ENCODE assay signal across 28 mouse cellular contexts in the genomic region with DNA sequence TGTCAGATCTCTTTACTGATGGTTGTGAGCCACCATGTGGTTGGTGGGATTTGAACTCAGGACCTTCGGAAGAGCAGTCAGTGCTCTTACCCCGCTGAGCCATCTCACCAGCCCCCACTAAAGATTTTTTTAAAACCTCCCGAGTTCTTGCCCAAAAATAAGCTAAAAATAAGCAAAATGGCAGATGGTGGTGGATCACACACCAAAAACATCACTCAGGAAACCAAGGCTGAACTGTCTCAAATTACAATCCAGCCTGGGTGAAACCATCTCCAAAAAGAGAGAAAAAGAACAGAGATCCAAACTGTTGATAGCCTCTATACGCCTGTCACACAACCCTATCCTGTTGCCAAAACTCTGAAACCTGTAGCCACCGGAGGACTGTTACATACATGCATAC. TPM values are rescaled to one million over a fixed set of nuclear protein-coding genes. Genes with fewer than 3 reads are reported as not detected.
A peak's percentile ranks its signal among the peaks of the same experiment; 100 is the strongest.
DNase-seq lines count a peak whose midpoint lies in the region; ATAC-seq and TF ChIP-seq lines count a peak whose summit lies in the region.
"Had no signal": no experiment of that assay in that cellular context is flagged by ENCODE, and none has a peak within 500 bp of the region (broad histone marks: within the 10 kb centered on the region; RNA-seq: fewer than 3 reads in every experiment).

No protein-coding gene starts in this region.

- H3K9ac ChIP-seq in forebrain, embryonic 16.5 days (replicated peaks; ENCODE audit: low read depth, low read length): no peak overlapping the region
- H3K9ac ChIP-seq in forebrain, embryonic 13.5 days: no peak overlapping the region
- no peak overlapping the region for H3K9ac ChIP-seq in midbrain, embryonic 15.5 days
- no peak overlapping the region for H3K9ac ChIP-seq in midbrain, embryonic 14.5 days (replicated peaks; ENCODE audit: low read length)
- H3K9ac ChIP-seq: embryonic facial prominence, embryonic 15.5 days; forebrain, embryonic 12.5 days; hindbrain, embryonic 12.5 days; liver, embryonic 15.5 days; neural tube, embryonic 12.5 days; stomach, embryonic 15.5 days had no signal

- H3K4me1 ChIP-seq in forebrain, embryonic 16.5 days (replicated peaks; ENCODE audit: control insufficient read depth, insufficient read depth, low read length): peaks cover 46% of the 10 kb centered on the region
- peaks cover 36% of the 10 kb centered on the region for H3K4me1 ChIP-seq in forebrain, embryonic 13.5 days
- H3K4me1 ChIP-seq in midbrain, embryonic 15.5 days: peaks cover 42% of the 10 kb centered on the region
- H3K4me1 ChIP-seq in midbrain, embryonic 14.5 days (ENCODE audit: control insufficient read depth, insufficient read depth, low read length): peaks cover 23% of the 10 kb centered on the region

- no peak for ATAC-seq in forebrain, embryonic 16.5 days
- ATAC-seq in forebrain, embryonic 13.5 days: no peak
- no peak for ATAC-seq in midbrain, embryonic 15.5 days (replicated peaks)
- ATAC-seq in midbrain, embryonic 14.5 days (ENCODE audit: low FRiP score, low TSS enrichment): no peak
- ATAC-seq: hindbrain, postnatal 0 days; intestine, embryonic 16.5 days had no signal

- no peaks in the 10 kb centered on the region for H3K36me3 ChIP-seq in forebrain, embryonic 16.5 days (ENCODE audit: control insufficient read depth, insufficient read depth)
- H3K36me3 ChIP-seq in forebrain, embryonic 13.5 days (ENCODE audit: poor library complexity, severe bottlenecking): peaks cover 9% of the 10 kb centered on the region; the same call in 1 of the 2 replicates
- H3K36me3 ChIP-seq in midbrain, embryonic 15.5 days (replicated peaks): no peaks in the 10 kb centered on the region
- H3K36me3 ChIP-seq in midbrain, embryonic 14.5 days (ENCODE audit: control insufficient read depth, insufficient read depth, low read length): 0 out of 2 replicates have a peak, but pooled peaks cover 6% of the 10 kb centered on the region
- H3K36me3 ChIP-seq: hindbrain, embryonic 12.5 days; neural tube, embryonic 12.5 days; stomach, embryonic 15.5 days had no signal

- intact Hi-C loops in left cerebral cortex, adult 2 months (cut with DNase I): no loop called here

- no peak for TF ChIP-seq CTCF in left cerebral cortex, adult 2 months (IDR thresholded peaks at IDR 0.05)

- DNase-seq in left cerebral cortex, adult 2 months (ENCODE audit: extremely low spot score in 1 of 2, low spot score in 2 of 2): peak in 1 of 2 experiments; percentile 8
- DNase-seq in left cerebral cortex, adult 11 months (ENCODE audit: low spot score): no peak
- DNase-seq in midbrain, embryonic 14.5 days: no peak
- DNase-seq in telencephalon, adult 2 months (ENCODE audit: low read depth, low spot score): peak; percentile 56
- no peak for DNase-seq in spleen, adult 18-20 months
- DNase-seq: adrenal gland, postnatal 25 days; cerebellum, adult 2 months; gastrocnemius, postnatal 10 days; heart, postnatal 36 days; kidney, adult 8-10 months; kidney, postnatal 14 days; right cerebral cortex, postnatal 14 days; thymus, postnatal 14 days had no signal

- H3K4me3 ChIP-seq in forebrain, embryonic 16.5 days (replicated peaks; ENCODE audit: low read length): no peak overlapping the region
- no peak overlapping the region for H3K4me3 ChIP-seq in forebrain, embryonic 13.5 days
- H3K4me3 ChIP-seq in left cerebral cortex, adult 2 months: no peak overlapping the region
- no peak overlapping the region for H3K4me3 ChIP-seq in midbrain, embryonic 15.5 days
- H3K4me3 ChIP-seq in midbrain, embryonic 14.5 days (replicated peaks; ENCODE audit: low read depth, low read length): no peak overlapping the region
- H3K4me3 ChIP-seq: embryonic facial prominence, embryonic 10.5 days; embryonic facial prominence, embryonic 15.5 days; forebrain, embryonic 12.5 days; hindbrain, embryonic 12.5 days; liver, embryonic 15.5 days; midbrain, embryonic 10.5 days; myocyte; neural tube, embryonic 12.5 days; stomach, embryonic 15.5 days had no signal

- no peaks in the 10 kb centered on the region for H3K9me3 ChIP-seq in forebrain, embryonic 16.5 days (ENCODE audit: control insufficient read depth, low read length)
- no peaks in the 10 kb centered on the region for H3K9me3 ChIP-seq in forebrain, embryonic 13.5 days (replicated peaks)
- H3K9me3 ChIP-seq in midbrain, embryonic 15.5 days: no peaks in the 10 kb centered on the region
- no peaks in the 10 kb centered on the region for H3K9me3 ChIP-seq in midbrain, embryonic 14.5 days (ENCODE audit: control insufficient read depth, low read length)
- H3K9me3 ChIP-seq: embryonic facial prominence, embryonic 10.5 days; embryonic facial prominence, embryonic 15.5 days; forebrain, embryonic 12.5 days; hindbrain, embryonic 12.5 days; liver, embryonic 15.5 days; midbrain, embryonic 10.5 days; neural tube, embryonic 12.5 days; stomach, embryonic 15.5 days had no signal

- 72% methylated on average over 5 of the region's 5 CpGs for WGBS in forebrain, embryonic 16.5 days
- WGBS in forebrain, embryonic 13.5 days: 92% methylated on average over 5 of the region's 5 CpGs
- WGBS in midbrain, embryonic 15.5 days: 91% methylated on average over 5 of the region's 5 CpGs
- WGBS in midbrain, embryonic 14.5 days: 93% methylated on average over 5 of the region's 5 CpGs

- no peaks in the 10 kb centered on the region for H3K27me3 ChIP-seq in forebrain, embryonic 16.5 days (replicated peaks; ENCODE audit: control insufficient read depth, insufficient read depth, low read length)
- H3K27me3 ChIP-seq in forebrain, embryonic 13.5 days: no peaks in the 10 kb centered on the region
- no peaks in the 10 kb centered on the region for H3K27me3 ChIP-seq in midbrain, embryonic 15.5 days (replicated peaks)
- H3K27me3 ChIP-seq in midbrain, embryonic 14.5 days (ENCODE audit: control insufficient read depth, insufficient read depth, low read length): no peaks in the 10 kb centered on the region
- H3K27me3 ChIP-seq: embryonic facial prominence, embryonic 15.5 days; forebrain, embryonic 12.5 days; hindbrain, embryonic 12.5 days; liver, embryonic 15.5 days; neural tube, embryonic 12.5 days; stomach, embryonic 15.5 days had no signal

- H3K4me2 ChIP-seq in forebrain, embryonic 16.5 days (ENCODE audit: low read length): no peak overlapping the region
- H3K4me2 ChIP-seq in forebrain, embryonic 13.5 days: no peak overlapping the region
- H3K4me2 ChIP-seq in midbrain, embryonic 15.5 days: no peak overlapping the region
- no peak overlapping the region for H3K4me2 ChIP-seq in midbrain, embryonic 14.5 days (ENCODE audit: low read length)
- H3K4me2 ChIP-seq: embryonic facial prominence, embryonic 15.5 days; forebrain, embryonic 12.5 days; heart, embryonic 11.5 days; hindbrain, embryonic 12.5 days; liver, embryonic 15.5 days; neural tube, embryonic 12.5 days; stomach, embryonic 15.5 days had no signal

- peak overlapping the region; percentile 4; the same call in 1 of the 2 replicates for H3K27ac ChIP-seq in forebrain, embryonic 16.5 days (ENCODE audit: low read length)
- H3K27ac ChIP-seq in forebrain, embryonic 13.5 days: no peak overlapping the region
- H3K27ac ChIP-seq in left cerebral cortex, adult 2 months: peak overlapping the region; percentile 4; the same call in 1 of the 2 replicates
- 0 out of 2 replicates have a peak overlapping the region, but pooled peaks have one; percentile 56 for H3K27ac ChIP-seq in midbrain, embryonic 15.5 days
- no peak overlapping the region for H3K27ac ChIP-seq in midbrain, embryonic 14.5 days (replicated peaks; ENCODE audit: low read depth, low read length)
- H3K27ac ChIP-seq: embryonic facial prominence, embryonic 10.5 days; embryonic facial prominence, embryonic 15.5 days; hindbrain, embryonic 12.5 days; liver, embryonic 15.5 days; midbrain, embryonic 10.5 days; neural tube, embryonic 12.5 days; stomach, embryonic 15.5 days had no signal

RNA-seq across cellular contexts. Expression of a gene that starts 11.5 kb away (rescaled TPM):
- polyA plus RNA-seq in forebrain, embryonic 16.5 days (2015; fragmentation: Nextera tagmentation; extraction: Ambion mirVana): 56.8 and 60.2 TPM in 2 replicates
- polyA plus RNA-seq in forebrain, embryonic 13.5 days (2015; fragmentation: Nextera tagmentation; extraction: Ambion mirVana): 62.8 TPM in 2 replicates
- total RNA-seq in left cerebral cortex, adult 2 months (2021): 10 to 100 TPM; 57.4 to 60.3 TPM
- 48.6 and 52.4 TPM in 2 replicates for polyA plus RNA-seq in midbrain, embryonic 15.5 days (2015; fragmentation: Nextera tagmentation; extraction: Ambion mirVana)
- 35.9 and 49.8 TPM in 2 replicates for polyA plus RNA-seq in midbrain, embryonic 14.5 days (2014; fragmentation: Nextera tagmentation; extraction: Ambion mirVana)

Comparison
In these comparisons a context has a peak if more than half of its experiments do, and no peak if none do; other contexts are left out.
1. H3K27ac ChIP-seq: peak in forebrain, embryonic 16.5 days (single experiment), left cerebral cortex, adult 2 months (single experiment) and midbrain, embryonic 15.5 days (single experiment); none in forebrain, embryonic 13.5 days (single experiment) and midbrain, embryonic 14.5 days (single experiment).